Mouse (Mus musculus): ENCODE data around the gene Pfdn6. TPM values are rescaled to one million over a fixed set of nuclear protein-coding genes. Genes with fewer than 3 reads are reported as not detected.

The Pfdn6 gene
- polyA plus RNA-seq, 1 experiment from 2014 or later, result 133 TPM

DNA sequence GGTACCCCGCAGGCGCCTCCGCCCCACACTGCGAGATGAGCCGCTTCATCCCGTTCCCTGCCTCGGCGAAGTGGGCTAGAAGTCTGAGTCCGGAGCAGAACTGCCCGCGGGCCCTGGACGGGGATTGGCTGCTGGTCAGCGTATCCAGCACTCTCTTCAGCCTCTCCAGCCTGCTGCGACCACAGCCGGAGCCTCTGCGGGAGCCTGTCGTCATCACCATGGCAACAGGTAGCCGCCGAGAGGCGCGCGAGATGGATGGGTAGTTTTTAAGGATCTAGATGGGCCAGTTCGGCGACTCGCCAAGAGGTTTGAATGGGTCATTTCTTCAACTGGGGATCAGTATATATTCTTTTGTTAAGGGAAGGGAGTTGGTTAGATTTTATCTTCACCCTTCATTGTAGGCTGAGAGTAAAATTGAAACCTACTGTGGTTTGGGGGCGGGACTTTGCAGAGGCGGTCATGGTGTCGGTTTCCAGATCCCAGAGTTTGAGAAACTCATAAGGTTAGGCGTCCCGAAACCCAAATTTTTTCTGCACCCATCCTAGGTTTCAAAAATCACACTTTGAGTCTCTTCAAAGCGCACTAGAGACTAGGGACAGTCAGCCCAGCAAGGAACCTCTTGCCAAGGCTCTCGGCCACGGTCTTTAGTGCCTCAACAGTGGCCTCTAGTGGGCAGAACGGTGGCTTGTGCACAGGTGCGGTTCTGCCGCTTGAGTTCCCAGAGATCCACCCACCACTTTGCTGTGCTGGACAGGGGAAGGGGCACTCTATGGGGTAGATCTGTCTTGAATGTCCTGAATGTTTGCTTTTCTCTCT is 19.7 kb downstream of the Pfdn6 start:
- WGBS, result under 1% methylated on average over 36 of the region's 36 CpGs
- peak overlapping the region; percentile 86 for H3K9ac ChIP-seq (ENCODE audit: low read length)
- ATAC-seq (replicated peaks; ENCODE audit: extremely low read depth, insufficient read depth, low FRiP score), result peak; percentile 8; the same call in 1 of the 2 replicates
- H3K36me3 ChIP-seq (ENCODE audit: control insufficient read depth, insufficient read depth), result peaks cover 13% of the 10 kb centered on the region
- peak overlapping the region; percentile 89 for H3K27ac ChIP-seq (ENCODE audit: low read length)
- H3K4me2 ChIP-seq (ENCODE audit: low read depth, low read length), result peak overlapping the region; percentile 97
- no peaks in the 10 kb centered on the region for H3K9me3 ChIP-seq (replicated peaks; ENCODE audit: control insufficient read depth, low read length)
- H3K4me3 ChIP-seq (ENCODE audit: low read length), result peak overlapping the region; percentile 85
- no peaks in the 10 kb centered on the region for H3K27me3 ChIP-seq (ENCODE audit: control insufficient read depth, insufficient read depth, low read length)
- H3K4me1 ChIP-seq (ENCODE audit: control insufficient read depth, insufficient read depth, low read length), result peaks cover 17% of the 10 kb centered on the region

DNA sequence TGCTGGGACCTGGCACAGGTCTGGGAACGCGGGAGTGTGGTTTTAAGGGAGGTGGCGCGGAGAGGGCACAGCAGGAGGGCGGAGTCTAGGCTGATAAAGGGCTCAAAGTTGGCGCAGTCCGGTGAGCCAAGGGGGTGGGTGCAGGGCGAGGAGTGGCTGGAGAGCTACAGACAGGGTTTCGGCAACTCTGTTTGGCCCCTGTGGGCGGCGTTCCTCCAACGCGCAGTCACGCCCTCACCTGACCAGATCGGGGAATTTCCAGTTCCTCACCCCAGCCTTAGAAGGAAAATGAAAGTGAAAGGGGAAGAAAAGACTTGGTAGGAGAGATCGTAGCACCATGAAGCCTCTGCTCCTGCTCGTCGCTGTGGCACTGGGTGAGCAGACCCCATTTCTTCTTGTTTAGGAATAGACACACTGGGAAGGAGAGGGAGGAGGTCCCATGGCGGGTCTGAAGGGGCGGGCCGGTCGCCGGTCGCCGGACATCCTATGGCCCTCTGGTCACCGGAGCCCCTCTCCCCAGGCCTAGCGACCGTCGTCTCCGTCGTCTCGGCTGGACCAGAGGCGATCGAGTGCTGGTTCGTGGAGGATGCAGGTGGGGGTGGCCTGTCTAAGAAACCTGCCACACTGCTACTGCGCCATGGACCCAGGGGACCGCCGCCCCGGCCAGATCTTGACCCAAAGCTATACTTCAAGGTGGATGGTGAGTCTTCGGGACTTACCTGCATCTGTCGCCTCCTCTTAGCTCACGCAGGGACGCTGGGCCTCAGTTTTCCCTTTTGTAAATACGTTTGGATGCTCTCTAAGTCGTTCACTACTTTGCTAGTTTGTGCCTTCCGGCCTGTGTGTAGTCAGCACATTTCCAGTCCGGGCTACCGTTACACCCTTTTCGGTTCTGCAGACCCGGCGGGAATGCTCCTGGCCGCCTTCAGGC is 20.5 kb downstream of the Pfdn6 start:
- peak; percentile 34 for ATAC-seq (replicated peaks; ENCODE audit: extremely low read depth, insufficient read depth, low FRiP score)
- peak overlapping the region; percentile 86 for H3K9ac ChIP-seq (ENCODE audit: low read length)
- peak overlapping the region; percentile 89 for H3K27ac ChIP-seq (ENCODE audit: low read length)
- WGBS, result under 1% methylated on average over 52 of the region's 52 CpGs
- peaks cover 23% of the 10 kb centered on the region for H3K4me1 ChIP-seq (ENCODE audit: control insufficient read depth, insufficient read depth, low read length)
- H3K4me3 ChIP-seq (ENCODE audit: low read length), result peak overlapping the region; percentile 85
- no peaks in the 10 kb centered on the region for H3K9me3 ChIP-seq (replicated peaks; ENCODE audit: control insufficient read depth, low read length)
- H3K36me3 ChIP-seq (ENCODE audit: control insufficient read depth, insufficient read depth), result peaks cover 10% of the 10 kb centered on the region
- peak overlapping the region; percentile 97 for H3K4me2 ChIP-seq (ENCODE audit: low read depth, low read length)
- H3K27me3 ChIP-seq (ENCODE audit: control insufficient read depth, insufficient read depth, low read length), result no peaks in the 10 kb centered on the region

DNA sequence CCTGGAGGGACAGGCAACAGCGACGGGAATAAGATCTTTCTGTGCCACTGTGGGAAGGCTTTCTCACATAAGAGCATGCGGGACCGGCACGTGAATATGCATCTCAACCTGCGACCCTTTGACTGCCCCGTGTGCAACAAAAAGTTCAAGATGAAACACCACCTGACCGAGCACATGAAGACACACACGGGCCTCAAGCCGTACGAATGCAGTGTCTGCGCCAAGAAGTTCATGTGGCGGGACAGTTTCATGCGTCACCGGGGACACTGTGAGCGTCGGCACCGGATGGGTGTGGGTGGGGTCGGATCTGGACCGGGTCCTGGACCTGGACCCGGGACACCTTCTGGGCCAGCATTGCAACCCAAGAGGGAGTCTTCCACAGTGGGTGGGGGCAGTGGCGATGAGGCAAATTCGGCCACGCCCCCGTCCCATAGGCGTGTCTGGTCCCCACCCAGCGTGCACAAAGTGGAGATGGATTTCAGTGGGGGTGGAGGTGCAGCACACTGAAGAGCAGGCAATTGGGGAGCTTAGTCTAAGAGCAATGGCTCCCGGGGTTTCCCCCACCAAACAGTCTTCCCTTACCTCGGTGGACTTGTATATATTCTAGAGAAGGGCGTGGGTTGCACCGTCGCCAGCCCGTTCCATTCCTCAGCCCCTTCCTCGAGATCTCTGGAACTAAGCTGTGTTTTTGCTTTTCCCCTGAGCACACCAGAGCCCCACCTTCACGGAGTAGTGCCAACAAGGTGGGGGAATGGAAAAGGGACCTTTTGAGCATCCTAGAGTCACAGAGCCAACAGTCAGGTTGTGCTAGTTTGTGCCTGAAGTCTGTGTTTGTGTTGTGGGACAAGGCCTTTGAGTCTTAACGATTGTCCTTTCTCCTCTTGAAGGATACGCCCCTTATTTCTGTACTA is 21.6 kb downstream of the Pfdn6 start:
- WGBS, result 55% methylated on average over 37 of the region's 37 CpGs
- ATAC-seq (replicated peaks; ENCODE audit: extremely low read depth, insufficient read depth, low FRiP score), result no peak
- Histone ChIP-seq H3K4me1 (ENCODE audit: control insufficient read depth, insufficient read depth, low read length) (peaks cover 23% of the 10 kb centered on the region), H3K4me3 (ENCODE audit: low read length) (peak overlapping the region; percentile 85), H3K36me3 (ENCODE audit: control insufficient read depth, insufficient read depth) (peaks cover 20% of the 10 kb centered on the region), H3K9ac (ENCODE audit: low read length) (peak overlapping the region; percentile 86), H3K27me3 (ENCODE audit: control insufficient read depth, insufficient read depth, low read length) (no peaks in the 10 kb centered on the region), H3K27ac (ENCODE audit: low read length) (peak overlapping the region; percentile 89), H3K9me3 (replicated peaks; ENCODE audit: control insufficient read depth, low read length) (no peaks in the 10 kb centered on the region), H3K4me2 (ENCODE audit: low read depth, low read length) (peak overlapping the region; percentile 97)

DNA sequence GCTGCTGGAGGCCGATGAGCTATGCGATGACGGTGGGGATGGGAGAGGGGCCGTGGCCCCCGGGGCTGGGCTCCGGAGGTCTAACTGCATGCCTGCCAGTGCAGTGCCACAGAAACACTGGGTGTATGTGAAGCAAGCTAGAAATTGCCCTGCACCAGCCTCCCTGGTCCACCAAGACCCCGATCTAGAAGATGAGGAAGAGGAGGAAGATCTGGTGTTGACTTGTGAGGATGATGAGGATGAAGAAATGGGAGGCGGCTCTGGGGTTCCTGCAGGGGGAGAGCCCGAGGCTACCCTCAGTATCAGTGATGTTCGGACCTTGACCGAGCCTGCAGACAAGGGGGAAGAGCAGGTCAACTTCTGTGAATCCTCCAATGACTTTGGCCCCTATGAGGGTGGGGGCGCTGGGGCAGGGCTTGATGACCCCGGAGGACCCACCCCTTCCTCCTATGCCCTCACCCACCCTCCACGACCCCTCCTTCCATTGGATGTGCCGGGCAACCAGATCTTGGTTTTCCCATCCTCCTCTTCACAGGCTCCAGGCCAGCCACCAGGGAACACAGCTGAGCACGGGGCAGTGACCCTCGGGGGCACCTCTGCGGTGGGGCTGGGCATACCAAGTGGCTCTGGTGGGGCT is 22.4 kb downstream of the Pfdn6 start:
- Histone ChIP-seq H3K4me3 (ENCODE audit: low read length) (no peak overlapping the region), H3K27ac (ENCODE audit: low read length) (no peak overlapping the region), H3K27me3 (ENCODE audit: control insufficient read depth, insufficient read depth, low read length) (no peaks in the 10 kb centered on the region), H3K9me3 (replicated peaks; ENCODE audit: control insufficient read depth, low read length) (no peaks in the 10 kb centered on the region), H3K4me2 (ENCODE audit: low read depth, low read length) (no peak overlapping the region), H3K4me1 (ENCODE audit: control insufficient read depth, insufficient read depth, low read length) (peaks cover 23% of the 10 kb centered on the region), H3K9ac (ENCODE audit: low read length) (no peak overlapping the region), H3K36me3 (ENCODE audit: control insufficient read depth, insufficient read depth) (peaks cover 26% of the 10 kb centered on the region)
- no peak for ATAC-seq (replicated peaks; ENCODE audit: extremely low read depth, insufficient read depth, low FRiP score)
- 76% methylated on average over 18 of the region's 18 CpGs for WGBS

DNA sequence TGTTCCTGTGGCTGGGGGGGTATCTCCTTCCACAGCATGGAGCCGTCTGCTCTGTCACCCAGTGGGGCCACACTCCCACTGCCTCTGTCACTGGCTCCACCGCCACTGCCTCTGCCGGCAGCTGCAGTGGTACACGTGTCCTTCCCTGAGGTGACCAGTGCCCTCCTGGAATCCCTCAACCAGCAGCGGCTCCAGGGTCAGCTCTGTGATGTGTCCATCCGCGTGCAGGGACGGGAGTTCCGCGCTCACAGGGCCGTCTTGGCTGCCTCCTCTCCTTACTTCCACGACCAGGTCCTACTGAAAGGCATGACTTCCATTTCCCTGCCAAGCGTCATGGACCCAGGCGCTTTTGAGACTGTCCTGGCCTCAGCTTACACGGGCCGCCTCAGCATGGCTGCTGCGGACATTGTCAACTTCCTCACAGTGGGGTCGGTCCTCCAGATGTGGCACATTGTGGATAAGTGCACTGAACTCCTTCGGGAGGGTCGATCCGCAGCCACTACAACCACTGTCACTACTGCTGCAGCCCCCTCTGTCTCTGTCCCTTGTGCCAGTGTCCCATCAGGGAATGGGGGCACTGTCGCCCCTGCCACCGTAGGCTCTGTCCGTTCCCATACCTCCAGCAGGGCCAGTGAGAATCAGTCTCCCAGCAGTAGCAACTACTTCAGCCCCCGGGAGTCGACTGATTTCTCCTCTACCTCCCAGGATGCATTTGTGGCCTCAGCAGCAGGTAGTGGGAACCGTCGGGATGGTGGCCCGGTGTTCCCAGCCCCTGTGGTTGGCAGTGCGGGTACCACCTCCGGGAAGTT is 23.1 kb downstream of the Pfdn6 start:
- H3K4me2 ChIP-seq (ENCODE audit: low read depth, low read length), result peak overlapping the region; percentile 88
- H3K36me3 ChIP-seq (ENCODE audit: control insufficient read depth, insufficient read depth), result peaks cover 31% of the 10 kb centered on the region
- peak overlapping the region; percentile 74 for H3K4me3 ChIP-seq (ENCODE audit: low read length)
- no peaks in the 10 kb centered on the region for H3K9me3 ChIP-seq (replicated peaks; ENCODE audit: control insufficient read depth, low read length)
- 65% methylated on average over 31 of the region's 31 CpGs for WGBS
- no peaks in the 10 kb centered on the region for H3K27me3 ChIP-seq (ENCODE audit: control insufficient read depth, insufficient read depth, low read length)
- H3K9ac ChIP-seq (ENCODE audit: low read length), result peak overlapping the region; percentile 71
- ATAC-seq (replicated peaks; ENCODE audit: extremely low read depth, insufficient read depth, low FRiP score), result no peak
- H3K27ac ChIP-seq (ENCODE audit: low read length), result 0 out of 2 replicates have a peak overlapping the region, but pooled peaks have one; percentile 14
- H3K4me1 ChIP-seq (ENCODE audit: control insufficient read depth, insufficient read depth, low read length), result peaks cover 23% of the 10 kb centered on the region

DNA sequence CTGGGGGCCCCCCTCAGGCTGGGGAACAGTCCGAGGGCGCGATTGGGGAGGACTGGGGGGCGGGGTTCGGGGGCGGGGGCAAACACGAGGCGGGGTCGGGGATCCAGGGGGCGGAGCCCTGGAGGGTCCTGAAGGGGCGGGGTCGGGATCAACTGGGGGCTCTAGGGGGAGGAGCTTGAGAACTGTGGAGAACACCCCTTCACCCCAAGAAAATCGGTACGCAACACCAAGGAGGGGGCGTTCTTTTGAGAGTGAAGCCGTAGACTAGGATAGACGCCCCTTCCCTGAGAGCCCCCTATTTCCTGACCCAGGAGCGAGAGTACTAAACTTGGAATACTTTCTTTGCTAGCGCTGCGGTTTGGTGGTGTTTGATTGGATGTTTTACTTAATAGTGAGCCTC is 23.8 kb downstream of the Pfdn6 start:
- ATAC-seq (replicated peaks; ENCODE audit: extremely low read depth, insufficient read depth, low FRiP score), result peak; percentile 2
- Histone ChIP-seq H3K4me1 (ENCODE audit: control insufficient read depth, insufficient read depth, low read length) (peaks cover 23% of the 10 kb centered on the region), H3K9ac (ENCODE audit: low read length) (peak overlapping the region; percentile 71), H3K9me3 (replicated peaks; ENCODE audit: control insufficient read depth, low read length) (no peaks in the 10 kb centered on the region), H3K4me2 (ENCODE audit: low read depth, low read length) (peak overlapping the region; percentile 88), H3K27ac (ENCODE audit: low read length) (peak overlapping the region; percentile 82), H3K4me3 (ENCODE audit: low read length) (peak overlapping the region; percentile 74), H3K36me3 (ENCODE audit: control insufficient read depth, insufficient read depth) (peaks cover 39% of the 10 kb centered on the region), H3K27me3 (ENCODE audit: control insufficient read depth, insufficient read depth, low read length) (no peaks in the 10 kb centered on the region)
- under 1% methylated on average over 10 of the region's 20 CpGs for WGBS

DNA sequence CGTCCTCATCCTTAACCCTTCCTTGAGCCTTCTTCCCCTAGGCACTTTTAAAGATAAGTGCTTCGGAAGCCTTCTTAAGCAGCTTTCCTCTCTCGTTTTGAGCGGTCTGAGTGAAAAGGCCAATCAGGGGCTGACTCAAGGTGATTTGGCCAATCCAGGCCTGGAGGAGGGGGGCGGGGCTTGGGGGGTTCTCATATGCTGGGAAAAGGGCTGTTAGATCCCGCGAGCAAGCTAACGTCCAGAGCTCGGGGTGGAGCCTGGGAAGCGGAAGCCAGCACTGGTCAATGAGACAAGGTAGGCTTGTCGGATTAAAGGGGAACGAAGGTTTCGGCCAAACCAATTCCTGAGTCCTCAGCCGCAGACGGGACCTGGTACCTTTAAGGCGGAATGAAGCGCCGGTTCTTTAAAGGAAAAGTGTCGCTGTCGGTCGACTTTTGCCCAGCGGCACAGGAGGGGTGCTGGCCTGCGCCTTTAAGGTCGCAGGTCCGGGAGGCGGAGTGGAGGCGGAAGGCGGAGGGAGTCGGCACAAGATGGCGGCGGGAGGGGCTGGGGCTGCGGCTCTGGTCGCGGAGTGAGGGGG is 24.4 kb downstream of the Pfdn6 start, which contains the start of the genes Tapbp and Zbtb22:
TSS of gene Tapbp (plus strand) at position 229 of the 580 bp plus-strand sequence.
TSS of gene Zbtb22 (plus strand) at position 234 of the 580 bp plus-strand sequence.
- Histone ChIP-seq H3K4me1 (ENCODE audit: control insufficient read depth, insufficient read depth, low read length) (peaks cover 23% of the 10 kb centered on the region), H3K27ac (ENCODE audit: low read length) (peak within 1 kb of the TSS; percentile 82), H3K4me3 (ENCODE audit: low read length) (peak within 1 kb of the TSS; percentile 74), H3K9ac (ENCODE audit: low read length) (peak within 1 kb of the TSS; percentile 71), H3K9me3 (replicated peaks; ENCODE audit: control insufficient read depth, low read length) (no peaks in the 10 kb centered on the region), H3K4me2 (ENCODE audit: low read depth, low read length) (peak within 1 kb of the TSS; percentile 88), H3K36me3 (ENCODE audit: control insufficient read depth, insufficient read depth) (peaks cover 40% of the 10 kb centered on the region), H3K27me3 (ENCODE audit: control insufficient read depth, insufficient read depth, low read length) (no peaks in the 10 kb centered on the region)
- ATAC-seq (replicated peaks; ENCODE audit: extremely low read depth, insufficient read depth, low FRiP score), result peak; percentile 93
- WGBS, result 1% methylated on average over 34 of the region's 34 CpGs
